Mouse (Mus musculus): ENCODE measurements around the gene Dchs2. TPM values are rescaled to one million over a fixed set of nuclear protein-coding genes. Genes with fewer than 3 reads are reported as not detected.

Dchs2 gene
- polyA plus RNA-seq, 1 experiment from 2014 or later = 0.02 TPM

DNA sequence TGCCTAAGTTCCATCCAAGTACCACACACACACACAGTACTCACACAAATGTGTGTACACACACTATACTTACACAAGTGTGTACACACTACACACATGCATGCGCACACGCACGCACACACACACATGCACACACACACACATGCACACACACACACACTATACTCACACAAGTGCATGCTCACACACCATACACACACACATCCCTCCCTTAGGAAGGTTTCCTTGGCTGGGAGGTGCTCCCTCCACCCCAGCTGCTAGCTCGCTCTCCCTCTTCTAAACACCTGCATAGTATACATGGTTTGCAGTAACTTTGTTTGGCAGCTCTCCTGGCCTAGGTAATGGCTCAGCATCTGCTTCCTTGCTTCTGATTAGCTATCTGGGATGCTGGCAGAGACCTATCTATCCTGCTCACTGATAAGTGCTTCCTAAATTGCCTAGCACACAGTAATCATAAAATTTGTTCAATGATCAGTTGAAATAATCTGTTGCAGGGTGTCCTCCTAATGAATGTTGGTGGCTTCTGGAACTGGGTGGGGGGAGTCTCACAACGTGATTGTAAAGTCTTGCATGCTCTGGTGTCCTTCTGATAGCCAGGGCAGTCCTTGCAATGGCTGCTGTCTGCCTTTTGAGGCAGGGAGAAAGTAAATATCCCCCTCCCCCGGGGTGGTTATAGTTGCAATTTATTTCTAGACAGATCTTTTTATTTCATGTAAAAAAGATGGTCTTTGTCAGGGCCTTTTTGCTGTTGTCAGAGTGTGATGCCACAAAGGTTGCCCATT, 19.7 kb downstream of the Dchs2 start:
- H3K9me3 ChIP-seq (ENCODE audit: low read length) = no peaks in the 10 kb centered on the region
- no peaks in the 10 kb centered on the region for H3K27me3 ChIP-seq (ENCODE audit: insufficient read depth, low read length)
- no peaks in the 10 kb centered on the region for H3K36me3 ChIP-seq (replicated peaks; ENCODE audit: insufficient read depth, low read length)
- ATAC-seq = no peak
- WGBS (ENCODE audit: insufficient replicate concordance) = 71% methylated on average over 6 of the region's 6 CpGs
- H3K4me3 ChIP-seq (ENCODE audit: low read depth, low read length) = no peak overlapping the region
- TF ChIP-seq EP300 (IDR thresholded peaks at IDR 0.05; ENCODE audit: low read depth) = no peak
- TF ChIP-seq CTCF (IDR thresholded peaks at IDR 0.05; ENCODE audit: low read depth) = no peak
- no peak overlapping the region for H3K27ac ChIP-seq (ENCODE audit: low read depth)
- no peak overlapping the region for H3K4me2 ChIP-seq (ENCODE audit: low read depth, low read length)
- no peaks in the 10 kb centered on the region for H3K4me1 ChIP-seq (ENCODE audit: insufficient read depth)
- no peak overlapping the region for H3K9ac ChIP-seq (replicated peaks)
- no peak for DNase-seq

- Histone ChIP-seq H3K9ac (replicated peaks) (no peak overlapping the region), H3K36me3 (replicated peaks; ENCODE audit: insufficient read depth, low read length) (no peaks in the 10 kb centered on the region), H3K27ac (ENCODE audit: low read depth) (no peak overlapping the region), H3K4me3 (ENCODE audit: low read depth, low read length) (no peak overlapping the region), H3K9me3 (ENCODE audit: low read length) (no peaks in the 10 kb centered on the region), H3K27me3 (ENCODE audit: insufficient read depth, low read length) (no peaks in the 10 kb centered on the region), H3K4me1 (ENCODE audit: insufficient read depth) (no peaks in the 10 kb centered on the region), H3K4me2 (ENCODE audit: low read depth, low read length) (no peak overlapping the region)
- TF ChIP-seq EP300 (IDR thresholded peaks at IDR 0.05; ENCODE audit: low read depth) = no peak
- no peak for TF ChIP-seq CTCF (IDR thresholded peaks at IDR 0.05; ENCODE audit: low read depth)
- ATAC-seq (no peak), DNase-seq (no peak)
- WGBS (ENCODE audit: insufficient replicate concordance) = 54% methylated on average over 4 of the region's 4 CpGs
Measured at GRCm38 (mm10) chr3:83148055-83148447, 20.3 kb downstream of the Dchs2 start.

DNA sequence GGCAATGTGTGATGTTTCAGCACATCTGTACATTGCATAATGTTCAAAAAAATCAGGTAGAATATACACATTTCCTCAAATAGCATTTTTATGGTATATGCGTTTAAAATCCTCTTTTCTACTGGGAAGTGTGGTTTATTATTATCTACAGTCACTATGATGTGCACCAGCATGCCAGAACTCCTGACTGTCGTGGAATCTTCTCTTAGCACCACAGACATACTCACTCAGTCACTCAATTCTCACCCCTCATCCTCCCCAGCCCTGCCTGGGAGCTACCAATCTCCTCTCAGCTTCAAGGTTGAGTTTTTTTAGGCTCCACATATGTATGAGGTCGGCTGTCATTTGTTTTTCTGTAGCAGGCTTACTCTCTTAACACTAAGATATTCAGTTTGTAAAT, 20.8 kb downstream of the Dchs2 start:
- H3K4me1 ChIP-seq (ENCODE audit: insufficient read depth) = no peaks in the 10 kb centered on the region
- ATAC-seq (no peak), DNase-seq (no peak)
- H3K27me3 ChIP-seq (ENCODE audit: insufficient read depth, low read length) = no peaks in the 10 kb centered on the region
- H3K36me3 ChIP-seq (replicated peaks; ENCODE audit: insufficient read depth, low read length) = no peaks in the 10 kb centered on the region
- TF ChIP-seq CTCF (IDR thresholded peaks at IDR 0.05; ENCODE audit: low read depth) (no peak), EP300 (IDR thresholded peaks at IDR 0.05; ENCODE audit: low read depth) (no peak)
- H3K9me3 ChIP-seq (ENCODE audit: low read length) = no peaks in the 10 kb centered on the region
- no peak overlapping the region for H3K4me2 ChIP-seq (ENCODE audit: low read depth, low read length)
- no peak overlapping the region for H3K4me3 ChIP-seq (ENCODE audit: low read depth, low read length)
- H3K27ac ChIP-seq (ENCODE audit: low read depth) = no peak overlapping the region
- no peak overlapping the region for H3K9ac ChIP-seq (replicated peaks)
- 55% methylated on average over 3 of the region's 3 CpGs for WGBS (ENCODE audit: insufficient replicate concordance)

DNA sequence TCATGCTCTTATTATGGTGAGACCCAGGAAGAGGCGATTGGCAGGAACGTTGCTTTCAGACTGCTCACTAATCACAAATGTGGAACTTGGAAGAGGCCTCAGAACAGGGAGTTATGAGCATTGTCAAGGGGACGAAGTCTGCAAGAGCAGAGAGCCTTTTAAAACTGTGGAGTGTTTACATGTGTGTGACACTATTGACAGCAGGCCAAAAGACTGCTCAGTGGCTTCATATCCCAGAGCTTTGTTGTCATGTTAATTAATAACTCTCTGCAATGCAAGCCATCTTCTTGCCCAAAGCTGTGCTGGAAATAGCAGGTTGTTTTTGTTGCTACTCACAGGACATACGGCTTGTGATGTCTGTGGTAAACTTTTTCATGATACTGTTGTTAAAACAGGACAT, 27.9 kb downstream of the Dchs2 start:
- peak; percentile 13 for DNase-seq
- Histone ChIP-seq H3K27me3 (ENCODE audit: insufficient read depth, low read length) (no peaks in the 10 kb centered on the region), H3K4me3 (ENCODE audit: low read depth, low read length) (no peak overlapping the region), H3K9ac (replicated peaks) (no peak overlapping the region), H3K4me2 (ENCODE audit: low read depth, low read length) (no peak overlapping the region), H3K9me3 (ENCODE audit: low read length) (no peaks in the 10 kb centered on the region), H3K36me3 (replicated peaks; ENCODE audit: insufficient read depth, low read length) (no peaks in the 10 kb centered on the region), H3K4me1 (ENCODE audit: insufficient read depth) (no peaks in the 10 kb centered on the region), H3K27ac (ENCODE audit: low read depth) (no peak overlapping the region)
- TF ChIP-seq EP300 (IDR thresholded peaks at IDR 0.05; ENCODE audit: low read depth) (no peak), CTCF (IDR thresholded peaks at IDR 0.05; ENCODE audit: low read depth) (no peak)
- ATAC-seq = peak; percentile 50; the same call in 1 of the 2 replicates
- WGBS (ENCODE audit: insufficient replicate concordance) = 44% methylated on average over 4 of the region's 4 CpGs

- no peak overlapping the region for H3K4me2 ChIP-seq (ENCODE audit: low read depth, low read length)
- H3K9me3 ChIP-seq (ENCODE audit: low read length) = no peaks in the 10 kb centered on the region
- no peak for DNase-seq
- no peaks in the 10 kb centered on the region for H3K27me3 ChIP-seq (ENCODE audit: insufficient read depth, low read length)
- 59% methylated on average over 4 of the region's 4 CpGs for WGBS (ENCODE audit: insufficient replicate concordance)
- no peak overlapping the region for H3K4me3 ChIP-seq (ENCODE audit: low read depth, low read length)
- no peaks in the 10 kb centered on the region for H3K36me3 ChIP-seq (replicated peaks; ENCODE audit: insufficient read depth, low read length)
- no peaks in the 10 kb centered on the region for H3K4me1 ChIP-seq (ENCODE audit: insufficient read depth)
- TF ChIP-seq CTCF (IDR thresholded peaks at IDR 0.05; ENCODE audit: low read depth) (no peak), EP300 (IDR thresholded peaks at IDR 0.05; ENCODE audit: low read depth) (no peak)
- H3K9ac ChIP-seq (replicated peaks) = no peak overlapping the region
- no peak for ATAC-seq
- H3K27ac ChIP-seq (ENCODE audit: low read depth) = no peak overlapping the region
Measured at GRCm38 (mm10) chr3:83156165-83156564, 28.4 kb downstream of the Dchs2 start.

GRCm38 (mm10) chr3:83161542-83162231, 33.9 kb downstream of the Dchs2 start:
- Histone ChIP-seq H3K27me3 (ENCODE audit: insufficient read depth, low read length) (no peaks in the 10 kb centered on the region), H3K9me3 (ENCODE audit: low read length) (no peaks in the 10 kb centered on the region), H3K27ac (ENCODE audit: low read depth) (no peak overlapping the region), H3K36me3 (replicated peaks; ENCODE audit: insufficient read depth, low read length) (no peaks in the 10 kb centered on the region), H3K4me3 (ENCODE audit: low read depth, low read length) (no peak overlapping the region), H3K4me2 (ENCODE audit: low read depth, low read length) (no peak overlapping the region), H3K9ac (replicated peaks) (no peak overlapping the region), H3K4me1 (ENCODE audit: insufficient read depth) (no peaks in the 10 kb centered on the region)
- ATAC-seq = no peak
- 82% methylated on average over 6 of the region's 6 CpGs for WGBS (ENCODE audit: insufficient replicate concordance)
- no peak for TF ChIP-seq EP300 (IDR thresholded peaks at IDR 0.05; ENCODE audit: low read depth)
- no peak for TF ChIP-seq CTCF (IDR thresholded peaks at IDR 0.05; ENCODE audit: low read depth)
- DNase-seq = no peak
